Mouse (Mus musculus): ENCODE measurements at regions not wholly inside any gene's neighbourhood (a gene's known extent, or its start where the extent isn't known, plus 50 kb on each side); places are given as distances from the start of the nearest gene placed in this dataset.

DNA sequence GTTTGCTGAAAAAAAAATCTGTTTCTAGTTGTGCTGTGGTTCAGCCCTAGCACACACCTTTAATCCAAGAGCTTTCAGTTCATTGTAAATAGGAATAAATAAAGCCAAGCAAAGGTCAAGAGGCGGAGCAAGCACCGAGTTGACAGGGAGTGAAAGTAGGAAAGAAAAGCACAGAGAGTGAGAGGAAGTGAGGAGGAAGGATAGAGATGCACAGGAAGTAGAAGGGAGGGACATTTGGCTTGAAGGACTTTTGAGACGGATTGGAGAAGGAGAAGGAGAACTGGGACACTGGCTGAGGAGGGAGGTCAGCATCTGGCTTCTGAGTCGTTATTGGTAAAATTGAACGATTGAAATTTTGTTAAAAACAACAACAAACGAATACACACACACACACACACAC lies 402.0 kb upstream of the Igfbp7 start:
- no peak overlapping the region for H3K27ac ChIP-seq (ENCODE audit: control insufficient read depth, insufficient read depth, low read depth, low read length)
- no peaks in the 10 kb centered on the region for H3K4me1 ChIP-seq (ENCODE audit: control insufficient read depth, insufficient read depth, low read length)
- no peak overlapping the region for H3K4me3 ChIP-seq (ENCODE audit: control insufficient read depth, low read depth, low read length)
- no peaks in the 10 kb centered on the region for H3K27me3 ChIP-seq (ENCODE audit: control insufficient read depth, insufficient read depth, low read length)
- no peak for TF ChIP-seq POLR2A (IDR thresholded peaks at IDR 0.05; ENCODE audit: control insufficient read depth, low read depth, low read length)
- TF ChIP-seq CTCF (IDR thresholded peaks at IDR 0.05; ENCODE audit: control insufficient read depth, insufficient read depth, insufficient replicate concordance, low read depth, low read length): no peak
- no peaks in the 10 kb centered on the region for H3K36me3 ChIP-seq (ENCODE audit: control insufficient read depth, insufficient read depth, low read length)

DNA sequence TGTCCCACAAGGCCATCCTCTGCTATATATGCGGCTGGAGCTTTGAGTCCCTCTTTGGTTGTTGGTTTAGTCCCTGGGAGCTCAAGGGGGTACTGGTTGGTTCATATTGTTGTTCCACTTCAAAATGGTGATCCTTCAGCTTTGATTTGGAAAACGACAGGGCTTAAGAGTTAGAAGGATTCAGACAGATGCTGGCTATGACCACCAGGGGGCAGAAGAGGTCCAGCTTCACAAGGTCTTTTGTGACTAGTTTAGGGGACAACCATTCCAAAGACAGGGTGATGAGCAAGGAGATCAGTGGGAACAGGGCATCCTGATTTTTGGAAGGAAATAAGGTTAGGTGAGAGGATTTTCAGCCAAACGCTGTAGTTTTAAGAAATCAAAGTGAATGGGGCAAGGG lies 399.9 kb upstream of the Igfbp7 start:
- Histone ChIP-seq H3K27ac (ENCODE audit: control insufficient read depth, insufficient read depth, low read depth, low read length) (no peak overlapping the region), H3K4me1 (ENCODE audit: control insufficient read depth, insufficient read depth, low read length) (peaks cover 5% of the 10 kb centered on the region), H3K4me3 (ENCODE audit: control insufficient read depth, low read depth, low read length) (no peak overlapping the region), H3K36me3 (ENCODE audit: control insufficient read depth, insufficient read depth, low read length) (no peaks in the 10 kb centered on the region), H3K27me3 (ENCODE audit: control insufficient read depth, insufficient read depth, low read length) (no peaks in the 10 kb centered on the region)
- no peak for TF ChIP-seq POLR2A (IDR thresholded peaks at IDR 0.05; ENCODE audit: control insufficient read depth, low read depth, low read length)
- no peak for TF ChIP-seq CTCF (IDR thresholded peaks at IDR 0.05; ENCODE audit: control insufficient read depth, insufficient read depth, insufficient replicate concordance, low read depth, low read length)

DNA sequence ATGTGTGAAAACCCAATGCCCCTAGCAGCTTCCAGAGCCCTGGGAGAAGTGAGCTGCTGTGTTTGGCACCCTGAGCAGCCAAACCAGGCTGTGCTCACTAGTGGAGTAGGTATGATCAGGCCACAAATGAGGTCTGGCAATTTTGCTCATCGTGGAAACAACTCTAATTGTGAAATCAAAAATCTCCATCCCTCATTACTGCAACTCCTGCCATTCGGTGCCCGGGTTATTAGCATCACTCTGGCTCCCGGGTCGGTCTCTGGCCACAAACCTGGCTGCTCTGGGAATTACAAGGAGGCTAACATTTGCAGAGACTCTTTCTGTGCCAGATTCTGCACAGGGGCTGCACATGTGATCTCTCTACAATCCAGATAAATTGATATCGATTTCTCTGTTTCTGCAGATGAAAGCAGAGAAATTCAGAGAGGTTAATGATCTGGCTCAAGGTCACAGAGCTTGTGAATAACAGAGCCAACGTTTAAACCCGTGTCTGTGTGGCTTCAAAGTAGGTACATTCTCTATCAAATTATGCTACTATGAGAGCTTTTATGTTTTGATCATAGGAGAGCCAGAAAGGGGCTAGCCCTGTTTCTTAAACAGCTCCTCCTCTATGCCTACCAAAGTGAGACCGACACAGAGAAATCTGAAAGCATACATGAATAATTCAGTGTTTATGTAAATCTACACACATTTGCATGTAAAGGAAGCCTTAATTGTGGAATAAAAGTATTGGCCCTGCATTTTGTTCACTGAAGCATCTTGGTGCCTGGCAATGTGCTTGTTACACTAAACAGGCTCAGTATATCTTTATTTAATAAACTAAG lies 398.7 kb upstream of the Igfbp7 start:
- H3K27me3 ChIP-seq (ENCODE audit: control insufficient read depth, insufficient read depth, low read length): no peaks in the 10 kb centered on the region
- peaks cover 5% of the 10 kb centered on the region for H3K4me1 ChIP-seq (ENCODE audit: control insufficient read depth, insufficient read depth, low read length)
- H3K27ac ChIP-seq (ENCODE audit: control insufficient read depth, insufficient read depth, low read depth, low read length): no peak overlapping the region
- no peak overlapping the region for H3K4me3 ChIP-seq (ENCODE audit: control insufficient read depth, low read depth, low read length)
- TF ChIP-seq CTCF (IDR thresholded peaks at IDR 0.05; ENCODE audit: control insufficient read depth, insufficient read depth, insufficient replicate concordance, low read depth, low read length) (no peak), POLR2A (IDR thresholded peaks at IDR 0.05; ENCODE audit: control insufficient read depth, low read depth, low read length) (no peak)
- H3K36me3 ChIP-seq (ENCODE audit: control insufficient read depth, insufficient read depth, low read length): no peaks in the 10 kb centered on the region

DNA sequence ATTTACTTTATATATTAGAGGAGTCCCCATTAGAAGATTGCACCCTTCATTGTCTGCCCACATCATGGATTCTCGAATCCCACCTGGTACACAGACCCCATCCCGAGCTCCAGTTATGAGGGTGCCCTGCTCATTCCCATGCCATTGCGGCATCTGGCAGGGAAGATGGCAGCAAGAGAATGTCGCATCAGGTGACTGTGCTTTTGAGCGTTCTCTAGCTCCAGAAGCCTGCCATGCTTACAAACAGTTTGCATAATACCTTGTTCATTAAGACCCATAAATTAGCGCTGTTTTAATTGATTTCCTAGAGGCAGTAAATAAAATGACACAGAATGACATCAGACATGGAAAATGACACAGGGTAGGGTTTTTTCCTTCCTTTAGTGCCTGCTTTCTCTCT lies 398.0 kb upstream of the Igfbp7 start:
- Histone ChIP-seq H3K36me3 (ENCODE audit: control insufficient read depth, insufficient read depth, low read length) (no peaks in the 10 kb centered on the region), H3K27me3 (ENCODE audit: control insufficient read depth, insufficient read depth, low read length) (no peaks in the 10 kb centered on the region), H3K4me3 (ENCODE audit: control insufficient read depth, low read depth, low read length) (no peak overlapping the region), H3K4me1 (ENCODE audit: control insufficient read depth, insufficient read depth, low read length) (peaks cover 5% of the 10 kb centered on the region), H3K27ac (ENCODE audit: control insufficient read depth, insufficient read depth, low read depth, low read length) (no peak overlapping the region)
- TF ChIP-seq CTCF (IDR thresholded peaks at IDR 0.05; ENCODE audit: control insufficient read depth, insufficient read depth, insufficient replicate concordance, low read depth, low read length) (no peak), POLR2A (IDR thresholded peaks at IDR 0.05; ENCODE audit: control insufficient read depth, low read depth, low read length) (no peak)

DNA sequence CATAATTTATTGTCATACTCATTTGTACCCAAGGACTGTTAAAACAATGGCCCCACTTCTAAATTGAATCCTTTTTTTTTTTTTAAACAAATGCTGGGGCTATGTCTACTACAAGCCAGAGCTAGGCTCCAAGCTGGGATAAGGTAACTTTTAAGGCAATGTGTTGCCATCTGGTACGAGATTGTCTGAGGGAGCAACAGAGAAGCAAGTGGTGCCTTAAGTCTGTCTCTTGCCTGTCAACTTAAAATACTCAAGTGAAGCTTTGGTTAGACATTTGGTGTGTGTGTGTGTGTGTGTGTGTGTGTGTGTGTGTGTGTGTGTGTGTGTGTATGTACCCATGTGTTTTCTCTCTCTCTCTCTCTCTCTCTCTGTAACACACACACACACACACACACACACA lies 397.5 kb upstream of the Igfbp7 start:
- Histone ChIP-seq H3K27ac (ENCODE audit: control insufficient read depth, insufficient read depth, low read depth, low read length) (no peak overlapping the region), H3K27me3 (ENCODE audit: control insufficient read depth, insufficient read depth, low read length) (no peaks in the 10 kb centered on the region), H3K4me1 (ENCODE audit: control insufficient read depth, insufficient read depth, low read length) (peaks cover 5% of the 10 kb centered on the region), H3K4me3 (ENCODE audit: control insufficient read depth, low read depth, low read length) (no peak overlapping the region), H3K36me3 (ENCODE audit: control insufficient read depth, insufficient read depth, low read length) (no peaks in the 10 kb centered on the region)
- no peak for TF ChIP-seq POLR2A (IDR thresholded peaks at IDR 0.05; ENCODE audit: control insufficient read depth, low read depth, low read length)

DNA sequence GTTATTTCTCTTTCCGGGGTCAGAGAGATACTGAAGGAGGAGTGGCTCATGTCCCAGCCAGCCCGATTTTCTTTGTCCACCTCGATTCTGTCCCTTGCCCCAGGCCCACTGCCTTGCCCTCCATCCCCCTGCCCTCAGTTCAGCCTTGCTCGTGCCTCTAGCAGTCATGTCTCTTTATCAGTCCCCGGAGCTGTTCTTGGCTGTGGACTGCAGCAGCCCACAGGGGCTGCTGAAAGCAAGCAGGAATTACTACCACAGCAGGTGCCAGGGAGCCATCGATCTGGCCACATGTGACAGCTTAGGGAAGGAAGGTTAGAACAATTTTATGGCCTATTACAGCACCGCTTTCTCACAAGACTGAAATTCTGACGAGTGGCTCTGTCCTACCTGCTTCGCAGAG lies 396.3 kb upstream of the Igfbp7 start:
- Histone ChIP-seq H3K27me3 (ENCODE audit: control insufficient read depth, insufficient read depth, low read length) (no peaks in the 10 kb centered on the region), H3K27ac (ENCODE audit: control insufficient read depth, insufficient read depth, low read depth, low read length) (no peak overlapping the region), H3K4me1 (ENCODE audit: control insufficient read depth, insufficient read depth, low read length) (peaks cover 5% of the 10 kb centered on the region), H3K36me3 (ENCODE audit: control insufficient read depth, insufficient read depth, low read length) (no peaks in the 10 kb centered on the region), H3K4me3 (ENCODE audit: control insufficient read depth, low read depth, low read length) (no peak overlapping the region)
- TF ChIP-seq CTCF (IDR thresholded peaks at IDR 0.05; ENCODE audit: control insufficient read depth, insufficient read depth, insufficient replicate concordance, low read depth, low read length): no peak

DNA sequence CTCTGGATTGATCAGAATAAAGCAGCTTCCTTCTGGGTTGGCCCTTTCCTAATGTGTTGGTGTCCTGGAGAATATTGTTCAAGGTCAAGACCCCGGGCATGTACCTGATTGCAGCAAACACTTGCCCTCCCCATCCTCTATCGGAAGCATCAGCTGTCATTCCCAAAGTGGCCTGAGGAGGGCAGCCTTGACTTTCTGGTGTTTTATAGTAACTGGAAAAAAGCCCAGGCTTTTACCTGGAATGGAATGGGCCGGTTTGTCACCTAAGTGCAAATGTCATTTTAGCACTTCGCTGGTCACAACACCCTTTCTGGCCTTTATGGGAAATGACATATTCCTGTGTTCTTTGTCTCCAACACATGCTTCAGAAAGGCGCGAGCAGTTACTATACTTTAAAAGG lies 395.7 kb upstream of the Igfbp7 start:
- peaks cover 5% of the 10 kb centered on the region for H3K4me1 ChIP-seq (ENCODE audit: control insufficient read depth, insufficient read depth, low read length)
- TF ChIP-seq POLR2A (IDR thresholded peaks at IDR 0.05; ENCODE audit: control insufficient read depth, low read depth, low read length) (no peak), CTCF (IDR thresholded peaks at IDR 0.05; ENCODE audit: control insufficient read depth, insufficient read depth, insufficient replicate concordance, low read depth, low read length) (peak; percentile 63; the same call in 1 of the 2 replicates)
- no peaks in the 10 kb centered on the region for H3K27me3 ChIP-seq (ENCODE audit: control insufficient read depth, insufficient read depth, low read length)
- no peak overlapping the region for H3K27ac ChIP-seq (ENCODE audit: control insufficient read depth, insufficient read depth, low read depth, low read length)
- no peaks in the 10 kb centered on the region for H3K36me3 ChIP-seq (ENCODE audit: control insufficient read depth, insufficient read depth, low read length)
- peak overlapping the region; percentile 32; the same call in 1 of the 2 replicates for H3K4me3 ChIP-seq (ENCODE audit: control insufficient read depth, low read depth, low read length)
